Mouse (Mus musculus) megakaryocyte, embryonic 14.5 days (primary cell): ENCODE measurements around the gene Socs7.

ENCODE experiments used
- FLI1 ChIP-seq: IDR thresholded peaks from 2 replicates; pipeline ENCODE4 v1.6.1; 2012; ENCODE audit warnings: low read length, inconsistent platforms, mixed read lengths
- GATA1 ChIP-seq: IDR thresholded peaks from 3 replicates; pipeline ENCODE4 v1.6.1; 2012; ENCODE audit warnings: mixed read lengths, low read length, inconsistent platforms, borderline replicate concordance

DNA sequence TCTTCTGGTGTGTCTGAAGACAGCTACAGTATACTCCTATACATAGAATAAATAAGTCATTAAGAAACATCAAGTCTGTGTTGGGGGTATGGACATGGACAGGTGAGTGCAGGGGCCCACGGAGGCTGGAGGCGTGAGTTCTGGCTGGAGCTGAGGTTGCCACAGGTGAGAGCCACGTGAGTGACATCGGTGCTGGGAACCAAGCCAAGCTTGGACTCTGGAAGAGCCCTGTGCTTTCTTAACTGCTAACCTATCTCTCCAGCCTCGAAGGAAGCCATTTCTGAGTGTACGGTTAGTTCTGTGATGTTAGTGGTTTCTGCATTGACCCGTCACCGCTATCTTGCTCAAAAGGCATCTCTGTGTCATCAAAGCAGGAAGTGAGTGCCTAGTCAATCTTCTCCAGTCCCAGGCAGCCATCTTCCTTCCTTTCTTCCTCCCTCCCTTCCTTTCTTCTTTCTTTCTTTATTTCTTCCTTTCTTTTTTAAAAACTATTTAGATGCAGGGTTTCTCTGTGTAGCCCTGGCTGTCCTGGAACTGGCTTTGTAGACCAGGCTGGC lies 70.7 kb downstream of the Socs7 start:
- TF ChIP-seq GATA1 (no peak), FLI1 (no peak)
